In genomic region chr5:123137044-123137909, GRCm38 (mm10) we compare ENCODE assay signal across 9 mouse cellular contexts. TPM values are rescaled to one million over a fixed set of nuclear protein-coding genes. Genes with fewer than 3 reads are reported as not detected.
DNase-seq lines count a peak whose midpoint lies in the region; ATAC-seq lines count a peak whose summit lies in the region.
"Had no signal": no experiment of that assay in that cellular context is flagged by ENCODE, and none has a peak within 500 bp of the region (broad histone marks: within the 10 kb centered on the region; RNA-seq: fewer than 3 reads in every experiment).

No protein-coding gene starts in this region.

- H3K4me3 ChIP-seq in forebrain, embryonic 13.5 days: peak overlapping the region; percentile 94
- peak overlapping the region; percentile 48 for H3K4me3 ChIP-seq in macrophage (ENCODE audit: inconsistent target)

- DNase-seq in ES-CJ7 (ENCODE audit: low read depth, low spot score): peak; percentile 92
- DNase-seq in c-Kit-negative CD71-positive TER-119-positive erythroid progenitor cells, embryonic 14.5 days (ENCODE audit: low read depth, low spot score): peak; percentile 58
- DNase-seq in heart, postnatal 36 days: peak; percentile 83 to 89
- DNase-seq in left cerebral cortex, adult 8-10 months (ENCODE audit: low spot score in 2 of 2): peak; percentile 53 to 63
- peak; percentile 94 for DNase-seq in skeletal muscle tissue, adult 2 months (ENCODE audit: low read depth, low spot score)

- no peaks in the 10 kb centered on the region for H3K9me3 ChIP-seq in forebrain, embryonic 13.5 days (replicated peaks)

- H3K27me3 ChIP-seq in forebrain, embryonic 13.5 days: no peaks in the 10 kb centered on the region

- WGBS in forebrain, embryonic 13.5 days: under 1% methylated on average over 20 of the region's 20 CpGs
- 6% methylated on average over 20 of the region's 20 CpGs for WGBS in macrophage (ENCODE audit: missing documents)

- ATAC-seq in forebrain, embryonic 13.5 days: no peak
- no peak for ATAC-seq in granulocyte monocyte progenitor cell, adult 5-6 weeks (replicated peaks; ENCODE audit: poor library complexity, severe bottlenecking)

- peaks cover 58% of the 10 kb centered on the region for H3K4me1 ChIP-seq in forebrain, embryonic 13.5 days

- H3K79me2 ChIP-seq in macrophage (ENCODE audit: inconsistent target): peaks cover 48% of the 10 kb centered on the region

- peak overlapping the region; percentile 100 for H3K9ac ChIP-seq in forebrain, embryonic 13.5 days

- H3K27ac ChIP-seq in forebrain, embryonic 13.5 days: peak overlapping the region; percentile 100
- H3K27ac ChIP-seq in macrophage: peak overlapping the region; percentile 100

- peak overlapping the region; percentile 96 for H3K4me2 ChIP-seq in forebrain, embryonic 13.5 days

- peaks cover 29% of the 10 kb centered on the region for H3K36me3 ChIP-seq in forebrain, embryonic 13.5 days (ENCODE audit: poor library complexity, severe bottlenecking)
- peaks cover 10% of the 10 kb centered on the region; the same call in 1 of the 2 replicates for H3K36me3 ChIP-seq in macrophage (ENCODE audit: inconsistent target)

- intact Hi-C loops in heart, postnatal 36 days (cut with DNase I): no loop called here

RNA-seq across cellular contexts. Expression of gene Setd1b, which starts 4.7 kb away (rescaled TPM):
- polyA plus RNA-seq in forebrain, embryonic 13.5 days (2015; fragmentation: Nextera tagmentation; extraction: Ambion mirVana): 13.4 and 13.9 TPM in 2 replicates
- total RNA-seq in heart, postnatal 36 days (2021): 10 to 100 TPM; 18.5 to 21.5 TPM
- total RNA-seq in left cerebral cortex, adult 8-10 months (2022): 10 to 100 TPM; 29.3 to 35.8 (median 32.5) TPM
- 100 to 1,000 TPM in 13 of 26 experiments, 10 to 100 TPM in 13; 18.3 to 239 (median 95.7) TPM for total RNA-seq in macrophage (2018; cell fraction: chromatin; rRNA removed)
- 10 to 100 TPM in 24 of 26 experiments, 1 to 10 TPM in 2; 8.6 to 39.5 (median 22.5) TPM for total RNA-seq in macrophage (2018; cell fraction: cytosol; rRNA removed)
- total RNA-seq in macrophage (2018; cell fraction: nucleus; rRNA removed): 100 to 1,000 TPM in 2 of 26 experiments, 10 to 100 TPM in 24; 19.1 to 231 (median 59.7) TPM
- 8.0 to 13.8 TPM (median 9.3 TPM) in 3 replicates for polyA plus RNA-seq in macrophage (2018)
- total RNA-seq in granulocyte monocyte progenitor cell, adult 5-6 weeks (2014; fragmentation: Nextera tagmentation): 29.5 and 37.5 TPM in 2 replicates
- total RNA-seq in granulocyte monocyte progenitor cell, adult 5-6 weeks (2017): 1.2 TPM in 2 replicates

RNA-seq across cellular contexts. Expression of gene Rhof, which starts 4.8 kb away (rescaled TPM):
- polyA plus RNA-seq in forebrain, embryonic 13.5 days (2015; fragmentation: Nextera tagmentation; extraction: Ambion mirVana): 4.3 and 5.0 TPM in 2 replicates
- total RNA-seq in heart, postnatal 36 days (2021): under 1 TPM; 0.44 to 0.68 TPM
- 10 to 100 TPM; 47.7 to 50.4 (median 48.3) TPM for total RNA-seq in left cerebral cortex, adult 8-10 months (2022)
- total RNA-seq in macrophage (2018; cell fraction: chromatin; rRNA removed): 10 to 100 TPM in 11 of 26 experiments, 1 to 10 TPM in 11, under 1 TPM in 4; 0.31 to 73.6 (median 4.6) TPM
- total RNA-seq in macrophage (2018; cell fraction: cytosol; rRNA removed): 10 to 100 TPM in 8 of 26 experiments, 1 to 10 TPM in 18; 1.3 to 29.5 (median 2.6) TPM
- 10 to 100 TPM in 13 of 26 experiments, 1 to 10 TPM in 13; 1.2 to 19.8 (median 9.8) TPM for total RNA-seq in macrophage (2018; cell fraction: nucleus; rRNA removed)
- 0.73 to 1.9 TPM (median 0.77 TPM) in 3 replicates for polyA plus RNA-seq in macrophage (2018)
- total RNA-seq in granulocyte monocyte progenitor cell, adult 5-6 weeks (2014; fragmentation: Nextera tagmentation): 1.5 TPM in 1 of 2 replicates, not detected in the other
- total RNA-seq in granulocyte monocyte progenitor cell, adult 5-6 weeks (2017): 0.26 and 1.6 TPM in 2 replicates

RNA-seq across cellular contexts. Expression of gene Psmd9, which starts 31.9 kb away (rescaled TPM):
- 75.5 and 77.3 TPM in 2 replicates for polyA plus RNA-seq in forebrain, embryonic 13.5 days (2015; fragmentation: Nextera tagmentation; extraction: Ambion mirVana)
- 10 to 100 TPM; 14.1 to 18.3 TPM for total RNA-seq in heart, postnatal 36 days (2021)
- total RNA-seq in left cerebral cortex, adult 8-10 months (2022): 10 to 100 TPM; 24.3 to 36.7 (median 27.7) TPM
- total RNA-seq in macrophage (2018; cell fraction: chromatin; rRNA removed): 10 to 100 TPM in 24 of 26 experiments, 1 to 10 TPM in 2; 8.0 to 43.2 (median 25.0) TPM
- 10 to 100 TPM; 14.3 to 23.1 (median 18.2) TPM for total RNA-seq in macrophage (2018; cell fraction: cytosol; rRNA removed)
- total RNA-seq in macrophage (2018; cell fraction: nucleus; rRNA removed): 10 to 100 TPM in 23 of 26 experiments, 1 to 10 TPM in 3; 7.1 to 33.1 (median 18.5) TPM
- polyA plus RNA-seq in macrophage (2018): 13.6 to 18.6 TPM (median 16.4 TPM) in 3 replicates
- total RNA-seq in granulocyte monocyte progenitor cell, adult 5-6 weeks (2014; fragmentation: Nextera tagmentation): 26.5 and 45.9 TPM in 2 replicates
- 15.5 and 25.2 TPM in 2 replicates for total RNA-seq in granulocyte monocyte progenitor cell, adult 5-6 weeks (2017)

RNA-seq across cellular contexts. Expression of gene Hpd, which starts 45.2 kb away (rescaled TPM):
- not detected in 2 replicates for polyA plus RNA-seq in forebrain, embryonic 13.5 days (2015; fragmentation: Nextera tagmentation; extraction: Ambion mirVana)
- not detected for total RNA-seq in heart, postnatal 36 days (2021)
- not detected for total RNA-seq in left cerebral cortex, adult 8-10 months (2022)
- total RNA-seq in macrophage (2018; cell fraction: chromatin; rRNA removed): not detected
- total RNA-seq in macrophage (2018; cell fraction: cytosol; rRNA removed): not detected
- total RNA-seq in macrophage (2018; cell fraction: nucleus; rRNA removed): not detected
- not detected in 3 replicates for polyA plus RNA-seq in macrophage (2018)
- not detected in 2 replicates for total RNA-seq in granulocyte monocyte progenitor cell, adult 5-6 weeks (2014; fragmentation: Nextera tagmentation)
- not detected in 2 replicates for total RNA-seq in granulocyte monocyte progenitor cell, adult 5-6 weeks (2017)
- total RNA-seq: layer of hippocampus, adult 18-20 months had no signal

Comparison
In these comparisons a context has a peak if more than half of its experiments do, and no peak if none do; other contexts are left out.
1. RNA of gene Rhof, which starts 4.8 kb away (total RNA-seq): 47.7 to 50.4 TPM in left cerebral cortex, adult 8-10 months; 0.26 to 1.6 TPM in granulocyte monocyte progenitor cell, adult 5-6 weeks and 0.44 to 0.68 TPM in heart, postnatal 36 days; every median in the first group is over 10 times any median in the second.
2. Peak in every context shown above with its lines, with median percentiles within 50 percentile points of each other: DNase-seq.